Mouse (Mus musculus) midbrain, embryonic 10.5 days (tissue): ENCODE measurements at regions not wholly inside any gene's neighbourhood (a gene's known extent, or its start where the extent isn't known, plus 50 kb on each side); places are given as distances from the start of the nearest gene placed in this dataset.

Source experiments
- DNase-seq: peaks from one replicate; pipeline ENCODE4 v3.0.0-alpha.2; 2017; ENCODE audit warnings: low spot score
- H3K27ac ChIP-seq: fragments of 300-500 bp; sonication (generic); replicated peaks from 2 replicates; pipeline ENCODE4 v1.5.1; 2016; ENCODE audit warnings: mild to moderate bottlenecking
- H3K27me3 ChIP-seq: fragments of 300-500 bp; sonication (generic); 2 replicates; pipeline ENCODE4 v1.6.1; 2016; ENCODE audit warnings: low read depth, mild to moderate bottlenecking; ENCODE audit not compliant: poor library complexity, severe bottlenecking
- H3K36me3 ChIP-seq: fragments of 300-500 bp; sonication (generic); 2 replicates; pipeline ENCODE4 v1.6.1; 2016; ENCODE audit warnings: mild to moderate bottlenecking, moderate library complexity
- H3K4me1 ChIP-seq: fragments of 300-500 bp; sonication (generic); 2 replicates; pipeline ENCODE4 v1.6.1; 2016
- H3K4me3 ChIP-seq: fragments of 300-500 bp; sonication (generic); 2 replicates; pipeline ENCODE4 v1.5.1; 2016; ENCODE audit warnings: mild to moderate bottlenecking, moderate library complexity
- H3K9me3 ChIP-seq: fragments of 300-500 bp; sonication (generic); replicated peaks from 2 replicates; pipeline ENCODE4 v1.6.1; 2016; ENCODE audit warnings: mild to moderate bottlenecking
- WGBS: fragments of 180-500 bp; shearing (Covaris S2); methylation state at CpG from one replicate; pipeline ENCODE4 v1.1.7; 2016; 5-methylcytosine and 5-hydroxymethylcytosine counted together

DNA sequence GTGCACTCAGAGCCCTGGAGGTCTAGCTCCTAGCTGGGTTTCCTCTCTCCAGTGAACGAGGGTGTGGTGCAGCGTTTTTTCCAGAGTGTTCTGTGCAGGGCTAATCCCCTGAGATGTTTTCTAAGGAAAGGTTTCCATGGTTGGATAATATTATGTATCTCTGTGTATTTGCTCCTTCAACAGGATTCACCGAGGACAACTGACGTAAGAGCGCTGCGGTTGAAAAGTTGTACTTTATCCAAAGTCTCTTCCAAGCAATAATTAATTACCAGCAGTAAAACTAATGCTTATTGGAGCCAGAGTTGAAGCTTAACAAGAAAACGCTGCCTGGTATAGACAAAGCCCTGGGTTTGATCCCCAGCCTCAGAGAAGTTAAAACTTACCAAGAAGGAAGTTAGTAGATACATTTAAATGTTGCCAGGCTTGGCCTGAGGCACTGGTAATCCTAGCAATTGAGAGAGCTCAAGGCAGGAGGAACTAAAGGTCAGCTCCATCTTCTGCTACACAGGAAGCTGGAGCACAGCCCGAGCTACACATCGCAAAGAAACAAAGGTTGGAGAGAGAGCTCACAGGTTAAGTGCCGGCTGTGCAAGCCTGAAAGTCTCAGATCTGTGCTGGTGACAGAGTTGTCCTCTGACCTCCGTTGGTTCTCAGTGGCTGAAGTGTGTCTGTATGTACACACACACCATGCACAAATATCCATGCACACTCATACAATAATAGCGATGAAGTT, 51.2 kb upstream of the Rap1b start:
- WGBS, result 79% methylated on average over 12 of the region's 12 CpGs
- Histone ChIP-seq H3K27ac (no peak overlapping the region), H3K4me3 (no peak overlapping the region)

DNA sequence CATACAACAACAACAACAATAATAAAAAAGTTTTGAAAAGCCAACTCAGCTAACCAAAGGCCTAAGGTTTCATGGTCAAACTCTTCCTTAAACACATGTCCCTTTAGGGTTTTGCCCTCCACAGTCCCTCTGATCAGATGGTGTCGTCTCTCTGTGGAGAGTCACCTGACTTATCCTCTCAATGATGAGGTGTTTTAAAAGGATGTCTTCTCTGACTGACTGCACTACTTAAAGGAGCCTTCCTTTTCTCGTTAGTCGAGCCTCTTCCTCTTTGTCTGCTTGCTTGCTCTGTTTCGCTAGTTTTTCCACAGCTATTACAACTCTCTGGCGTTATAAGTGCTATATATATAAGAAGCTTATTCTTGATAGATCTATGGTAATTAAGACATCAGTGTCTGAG, 51.9 kb upstream of the Rap1b start:
- H3K4me1 ChIP-seq, result 0 out of 2 replicates have a peak, but pooled peaks cover 5% of the 10 kb centered on the region
- WGBS, result 88% methylated on average over 5 of the region's 5 CpGs
- H3K27me3 ChIP-seq, result no peaks in the 10 kb centered on the region
- no peak for DNase-seq
- no peaks in the 10 kb centered on the region for H3K36me3 ChIP-seq
- no peaks in the 10 kb centered on the region for H3K9me3 ChIP-seq
- H3K4me3 ChIP-seq, result no peak overlapping the region
- H3K27ac ChIP-seq, result no peak overlapping the region

More for the DNA sequence above, 51.2 kb upstream of the Rap1b start:
- Histone ChIP-seq H3K36me3 (no peaks in the 10 kb centered on the region), H3K27me3 (no peaks in the 10 kb centered on the region), H3K4me1 (0 out of 2 replicates have a peak, but pooled peaks cover 5% of the 10 kb centered on the region), H3K9me3 (no peaks in the 10 kb centered on the region)
- no peak for DNase-seq

DNA sequence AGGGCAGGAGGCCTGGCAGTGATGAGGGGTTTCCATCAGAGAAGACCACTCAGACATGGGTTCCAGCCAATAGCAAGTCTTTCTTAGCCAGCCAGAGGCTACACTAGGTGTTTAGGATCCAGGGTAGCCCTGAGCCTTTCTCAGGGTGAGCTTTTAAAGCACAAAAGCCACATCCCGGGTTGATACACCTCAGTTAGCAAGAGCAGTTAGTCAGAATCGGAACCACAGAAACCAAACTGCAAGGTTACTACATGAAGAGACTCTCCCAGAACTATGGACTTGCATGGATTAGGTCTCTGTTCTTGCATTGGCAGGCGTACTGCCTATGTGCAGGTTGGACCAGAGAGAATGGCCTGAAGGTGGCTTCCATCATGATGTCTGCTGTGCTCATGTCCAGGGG, 52.6 kb upstream of the Rap1b start:
- Histone ChIP-seq H3K4me3 (no peak overlapping the region), H3K9me3 (no peaks in the 10 kb centered on the region), H3K27ac (no peak overlapping the region), H3K27me3 (no peaks in the 10 kb centered on the region), H3K36me3 (no peaks in the 10 kb centered on the region), H3K4me1 (0 out of 2 replicates have a peak, but pooled peaks cover 5% of the 10 kb centered on the region)
- WGBS, result 91% methylated on average over 3 of the region's 3 CpGs
- no peak for DNase-seq

DNA sequence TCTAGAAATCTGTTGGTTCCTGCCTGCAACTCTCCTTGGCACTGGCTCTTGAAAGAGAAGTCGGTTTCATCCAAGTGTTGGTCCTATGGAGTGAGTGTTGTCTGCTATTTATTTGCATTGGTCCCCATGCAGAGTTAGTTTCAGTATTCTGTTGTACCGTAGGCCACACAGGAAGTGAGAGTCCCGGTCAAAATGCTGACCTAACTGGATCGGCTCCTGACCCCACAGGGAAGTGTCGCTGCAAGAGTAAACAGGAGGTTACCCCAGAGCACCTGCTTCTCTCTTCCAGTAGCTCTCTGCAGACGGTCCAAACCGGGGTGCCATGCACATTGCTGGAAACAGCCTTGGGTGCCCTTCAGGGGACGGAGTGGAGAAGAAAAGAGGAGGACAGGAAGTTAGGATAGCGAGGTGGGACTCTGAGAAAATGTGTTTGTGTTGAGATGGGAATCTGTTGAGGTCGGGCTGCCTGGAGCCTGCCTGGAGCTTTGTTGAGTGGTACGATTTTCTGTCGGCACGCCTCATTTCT, 53.6 kb upstream of the Rap1b start:
- DNase-seq, result no peak
- Histone ChIP-seq H3K4me1 (0 out of 2 replicates have a peak, but pooled peaks cover 5% of the 10 kb centered on the region), H3K9me3 (no peaks in the 10 kb centered on the region), H3K27ac (no peak overlapping the region), H3K36me3 (no peaks in the 10 kb centered on the region), H3K27me3 (no peaks in the 10 kb centered on the region), H3K4me3 (no peak overlapping the region)
- 74% methylated on average over 13 of the region's 13 CpGs for WGBS

DNA sequence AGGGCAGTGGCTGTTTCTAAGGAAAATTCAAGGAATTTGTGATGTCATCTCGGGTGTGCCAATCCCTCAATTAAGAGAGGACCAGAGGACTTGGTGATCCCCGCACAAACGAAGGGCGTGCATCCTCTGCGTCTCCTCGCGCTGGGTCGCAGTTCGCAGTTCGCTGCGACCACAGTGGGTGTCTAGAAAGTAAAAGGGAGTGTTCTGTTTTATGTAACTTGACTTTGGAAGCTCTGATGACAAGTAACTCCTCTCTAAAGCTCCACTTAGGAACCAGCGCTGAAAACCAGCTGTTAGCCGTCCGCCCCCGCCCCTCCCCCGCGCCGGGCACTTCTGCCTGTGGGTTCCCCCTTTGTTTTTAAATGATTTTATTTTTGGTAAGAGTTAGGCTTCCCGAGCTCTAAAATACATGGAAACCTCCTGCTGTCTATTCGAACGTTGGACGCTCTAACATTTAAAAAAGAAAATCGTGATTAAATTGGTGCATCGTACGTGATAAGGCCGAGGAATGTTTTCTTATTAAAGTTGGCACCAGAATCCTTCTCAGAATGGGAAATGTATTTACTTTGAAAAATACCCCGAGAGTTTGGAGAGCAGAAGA, 59.9 kb upstream of the Rap1b start:
- peak; percentile 33 for DNase-seq
- WGBS, result 22% methylated on average over 27 of the region's 27 CpGs
- Histone ChIP-seq H3K9me3 (no peaks in the 10 kb centered on the region), H3K27ac (peak overlapping the region; percentile 75), H3K4me3 (peak overlapping the region; percentile 52), H3K36me3 (no peaks in the 10 kb centered on the region), H3K27me3 (no peaks in the 10 kb centered on the region), H3K4me1 (peaks cover 22% of the 10 kb centered on the region)

DNA sequence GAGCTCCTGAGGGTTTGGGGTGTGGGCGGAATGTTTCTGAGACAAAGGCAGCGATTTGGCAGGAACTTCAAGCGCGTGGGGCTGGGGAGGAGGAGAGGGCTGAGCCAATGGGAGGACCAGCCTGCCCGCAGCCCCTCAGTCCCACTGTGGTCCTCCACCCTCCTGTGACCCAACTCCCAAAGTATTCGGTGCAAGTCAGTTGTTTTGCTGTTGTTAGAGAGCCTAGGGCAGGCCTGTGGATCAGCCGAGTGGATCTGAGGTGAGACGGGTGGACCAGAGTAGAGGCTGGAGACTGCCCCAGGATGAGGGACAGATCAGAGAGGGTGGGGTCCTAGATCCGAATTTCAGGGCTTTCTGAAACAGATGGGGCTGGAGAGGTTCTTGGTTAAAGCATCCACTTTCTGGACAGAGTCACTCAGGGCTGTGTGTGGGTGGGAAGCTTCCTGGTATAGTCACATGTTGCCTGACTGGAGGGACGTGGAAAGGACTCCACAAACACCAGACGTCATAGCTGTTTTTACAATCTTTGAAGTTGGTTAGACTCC, 60.5 kb upstream of the Rap1b start:
- 37% methylated on average over 11 of the region's 11 CpGs for WGBS
- peak; percentile 57 for DNase-seq
- Histone ChIP-seq H3K9me3 (no peaks in the 10 kb centered on the region), H3K27ac (peak overlapping the region; percentile 75), H3K27me3 (no peaks in the 10 kb centered on the region), H3K36me3 (no peaks in the 10 kb centered on the region), H3K4me3 (peak overlapping the region; percentile 52), H3K4me1 (peaks cover 22% of the 10 kb centered on the region)

DNA sequence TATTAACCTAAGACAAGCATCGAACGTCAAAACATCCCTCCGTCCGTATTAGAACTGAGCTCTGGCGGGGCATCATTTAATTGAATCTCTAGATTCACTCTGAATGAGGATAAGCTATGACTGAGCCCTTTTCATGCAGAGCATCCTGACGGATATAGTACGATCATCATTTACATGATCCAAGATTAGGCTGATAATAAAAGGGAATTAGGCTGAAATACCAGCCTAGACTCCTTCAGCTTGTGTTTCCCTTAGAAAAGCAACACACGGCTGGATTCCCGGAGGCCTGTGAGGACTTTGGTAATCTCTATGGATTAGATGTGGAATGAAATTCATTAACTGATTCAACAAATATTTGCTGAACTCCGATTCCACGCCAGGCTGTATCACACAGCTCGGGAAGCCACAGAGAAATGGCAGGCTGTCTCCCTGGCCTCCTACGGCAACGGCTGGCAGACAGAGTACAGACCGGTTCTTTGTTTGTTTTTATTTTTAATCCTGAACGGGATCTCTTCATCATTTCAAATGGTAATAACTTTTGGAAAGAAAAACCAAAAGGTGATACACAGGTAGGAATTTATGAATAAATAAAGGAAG, 62.3 kb upstream of the Rap1b start:
- Histone ChIP-seq H3K36me3 (no peaks in the 10 kb centered on the region), H3K9me3 (no peaks in the 10 kb centered on the region), H3K27ac (no peak overlapping the region), H3K4me3 (no peak overlapping the region), H3K4me1 (peaks cover 22% of the 10 kb centered on the region), H3K27me3 (no peaks in the 10 kb centered on the region)
- 63% methylated on average over 16 of the region's 16 CpGs for WGBS
- DNase-seq, result no peak

DNA sequence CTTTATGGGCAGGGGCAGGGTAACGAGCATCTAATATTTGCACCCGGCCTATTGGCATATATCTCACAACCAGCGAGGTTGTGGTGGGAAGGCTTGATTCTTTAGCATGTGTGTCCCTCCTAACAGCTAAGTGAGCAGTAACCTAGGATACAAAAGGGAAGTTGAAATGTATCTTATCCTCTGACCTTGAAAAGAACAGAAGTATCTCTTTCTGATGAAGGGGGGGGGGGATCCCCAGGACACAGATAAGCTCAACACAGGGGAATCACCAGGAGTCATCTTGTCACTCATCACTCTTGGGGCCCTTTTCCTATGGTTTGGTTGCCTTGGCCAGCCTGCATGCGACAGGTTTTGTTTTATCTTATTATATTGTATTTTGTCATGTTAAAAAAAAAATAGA, 63.3 kb upstream of the Rap1b start:
- no peaks in the 10 kb centered on the region for H3K9me3 ChIP-seq
- DNase-seq, result no peak
- H3K27me3 ChIP-seq, result no peaks in the 10 kb centered on the region
- no peak overlapping the region for H3K27ac ChIP-seq
- peaks cover 22% of the 10 kb centered on the region for H3K4me1 ChIP-seq
- WGBS, result 84% methylated on average over 4 of the region's 4 CpGs
- no peak overlapping the region for H3K4me3 ChIP-seq
- H3K36me3 ChIP-seq, result no peaks in the 10 kb centered on the region

DNA sequence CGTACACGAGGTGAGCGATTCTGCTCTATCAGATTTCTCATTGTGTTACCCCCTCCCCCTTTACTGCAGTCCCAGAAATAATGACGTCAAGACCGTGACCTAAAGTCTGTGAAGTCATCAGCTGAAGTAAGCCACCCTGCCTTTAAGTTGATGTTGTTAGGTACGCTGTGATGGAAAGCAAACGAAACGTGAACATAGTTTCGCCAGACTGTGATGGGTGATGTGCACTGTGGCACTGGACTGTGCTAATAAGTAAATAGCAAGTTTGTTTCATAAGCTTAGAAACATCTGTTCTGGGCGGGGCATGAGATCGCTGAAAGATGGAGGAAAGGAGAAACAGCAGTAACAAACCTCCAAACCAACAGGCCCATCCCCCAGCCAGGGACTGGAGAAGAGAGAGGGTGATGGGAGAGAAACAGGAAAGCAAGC, 64.0 kb upstream of the Rap1b start:
- Histone ChIP-seq H3K36me3 (no peaks in the 10 kb centered on the region), H3K4me1 (peaks cover 22% of the 10 kb centered on the region), H3K27ac (no peak overlapping the region), H3K9me3 (no peaks in the 10 kb centered on the region), H3K4me3 (no peak overlapping the region), H3K27me3 (no peaks in the 10 kb centered on the region)
- WGBS, result 73% methylated on average over 11 of the region's 11 CpGs
- DNase-seq, result no peak

DNA sequence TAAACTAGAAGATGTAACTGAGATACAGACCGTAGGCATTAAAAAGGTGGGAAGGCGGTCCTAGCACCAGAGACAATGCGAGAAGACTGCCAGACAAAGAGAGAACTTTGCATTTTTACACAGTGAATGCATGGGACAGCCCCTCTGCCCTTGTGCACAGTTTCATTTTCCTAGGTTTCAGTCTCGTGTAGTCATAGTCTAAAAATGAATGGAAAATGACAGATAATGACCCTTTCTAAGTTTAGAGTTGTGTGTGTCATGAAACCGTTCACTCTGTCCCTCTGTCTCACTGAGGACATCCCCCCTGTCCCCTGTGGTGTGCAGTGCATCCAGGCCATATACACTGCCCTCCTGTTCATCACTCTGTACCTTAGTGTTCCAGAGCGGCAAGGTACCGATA, 64.6 kb upstream of the Rap1b start:
- H3K27ac ChIP-seq, result no peak overlapping the region
- no peak for DNase-seq

DNA sequence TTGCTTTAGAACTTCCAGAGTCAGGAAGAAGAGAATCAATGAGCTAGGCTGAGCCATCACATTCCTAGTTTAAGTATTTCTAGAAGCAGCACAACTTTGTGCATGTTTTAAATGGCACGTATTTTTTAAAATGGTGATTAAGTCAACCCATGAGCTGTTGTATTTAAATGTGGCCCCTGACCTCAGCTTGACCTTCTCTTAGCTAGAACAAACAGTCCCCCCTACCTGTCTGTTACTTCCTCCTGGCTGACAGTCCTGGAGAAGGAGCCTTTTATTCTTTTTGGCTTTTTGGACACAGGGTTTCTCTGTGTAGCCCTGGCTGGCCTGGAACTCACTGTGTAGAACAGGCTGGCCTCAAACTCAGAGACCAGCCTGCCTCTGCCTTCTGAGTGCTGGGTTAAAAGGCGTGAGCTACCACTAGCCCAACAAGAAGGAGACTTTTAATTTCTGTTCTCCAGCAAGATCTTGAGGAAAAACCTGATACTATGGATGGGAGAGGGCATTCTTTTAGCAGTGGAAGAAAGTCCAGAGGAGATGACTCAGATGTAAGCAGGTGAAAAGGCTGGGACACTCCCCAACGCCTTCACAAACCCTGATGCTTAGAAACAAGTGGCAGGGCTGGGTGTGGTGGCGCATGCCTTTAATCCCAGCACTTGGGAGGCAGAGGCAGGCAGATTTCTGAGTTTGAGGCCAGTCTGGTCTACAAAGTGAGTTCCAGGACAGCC, 69.3 kb upstream of the Rap1b start:
- no peak overlapping the region for H3K4me3 ChIP-seq
- DNase-seq, result no peak
- WGBS, result 89% methylated on average over 4 of the region's 4 CpGs
- H3K4me1 ChIP-seq, result peaks cover under 1% of the 10 kb centered on the region; the same call in 1 of the 2 replicates
- H3K27ac ChIP-seq, result no peak overlapping the region
- H3K36me3 ChIP-seq, result no peaks in the 10 kb centered on the region
- no peaks in the 10 kb centered on the region for H3K27me3 ChIP-seq
- no peaks in the 10 kb centered on the region for H3K9me3 ChIP-seq

More for the DNA sequence above, 64.6 kb upstream of the Rap1b start:
- no peaks in the 10 kb centered on the region for H3K27me3 ChIP-seq
- peaks cover 20% of the 10 kb centered on the region for H3K4me1 ChIP-seq
- no peaks in the 10 kb centered on the region for H3K9me3 ChIP-seq
- no peaks in the 10 kb centered on the region for H3K36me3 ChIP-seq
- 89% methylated on average over 7 of the region's 7 CpGs for WGBS
- H3K4me3 ChIP-seq, result no peak overlapping the region

DNA sequence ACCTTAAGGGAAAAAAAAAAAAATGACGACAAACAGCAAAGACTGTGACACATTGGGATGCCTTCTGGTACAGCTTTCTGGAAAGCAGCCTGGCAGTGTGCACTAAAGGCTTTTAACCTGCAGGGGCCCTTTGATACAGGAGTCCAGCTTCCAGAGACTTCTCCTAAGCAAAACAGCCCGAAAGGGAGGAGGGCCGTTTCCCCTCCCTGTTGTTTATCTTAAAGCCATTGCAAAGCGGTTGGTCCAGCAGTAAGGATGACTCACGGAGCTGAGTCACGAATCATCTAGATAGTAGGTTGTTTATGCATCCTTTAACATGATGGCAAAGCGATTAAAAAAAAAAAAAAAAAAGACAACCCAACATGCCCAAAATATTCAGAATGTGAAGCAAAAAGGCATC, 70.4 kb upstream of the Rap1b start:
- Histone ChIP-seq H3K4me3 (no peak overlapping the region), H3K27ac (no peak overlapping the region), H3K4me1 (no peaks in the 10 kb centered on the region), H3K9me3 (no peaks in the 10 kb centered on the region), H3K27me3 (no peaks in the 10 kb centered on the region), H3K36me3 (no peaks in the 10 kb centered on the region)
- 71% methylated on average over 7 of the region's 7 CpGs for WGBS
- no peak for DNase-seq
